Mouse (Mus musculus) inflammation-experienced regulatory T-cells, adult 6 months (primary cell): ENCODE results near the gene Il22ra2. TPM values are rescaled to one million over a fixed set of nuclear protein-coding genes. Genes with fewer than 3 reads are reported as not detected.
A peak's percentile ranks its signal among the peaks of the same experiment; 100 is the strongest.

Experiments
- ATAC-seq: one replicate; pipeline ENCODE4 v1.8.0; 2017
- polyA plus RNA-seq, 3 experiments: library from polyadenylated mRNA; unstranded; fragments of 100-300 nt; shearing (Covaris generic); gene quantifications; one replicate each; pipeline ENCODE4 v1.2.1; 2017

Gene Il22ra2
- polyA plus RNA-seq, result under 1 TPM in 1 of 3 experiments, not detected in 2; 0.38 TPM

GRCm38 (mm10) chr10:19621408-19622048 is at the start of gene Il22ra2:
TSS of gene Il22ra2 (plus strand) at chr10:19621998.
- no peak for ATAC-seq

DNA sequence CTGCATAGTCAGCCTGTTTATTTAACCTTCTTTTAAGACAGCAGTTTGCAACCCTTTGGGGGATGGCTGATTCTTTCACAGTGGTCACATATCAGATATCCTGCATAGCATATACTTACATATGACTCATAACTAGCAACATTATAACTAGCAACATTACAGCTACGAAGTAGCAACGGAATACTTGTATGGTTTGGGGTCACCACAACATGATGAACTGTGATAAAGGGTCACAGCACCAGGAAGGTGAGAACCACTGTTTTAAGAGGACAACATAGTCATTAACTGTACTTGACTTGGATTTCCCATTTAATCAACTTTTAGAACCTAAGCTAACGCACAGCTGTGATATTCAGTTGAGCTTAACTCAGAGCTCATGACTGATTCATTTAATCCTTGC is 44.2 kb upstream of the Il22ra2 start:
- ATAC-seq, result peak; percentile 39

- peak; percentile 81 for ATAC-seq
These were observed 43.8 kb upstream of the Il22ra2 start for GRCm38 (mm10) chr10:19578001-19578400.

GRCm38 (mm10) chr10:19578409-19578986 is 43.3 kb upstream of the Il22ra2 start:
- peak; percentile 33 for ATAC-seq

- ATAC-seq, result no peak
These were observed 41.1 kb upstream of the Il22ra2 start for GRCm38 (mm10) chr10:19580660-19581059.

- ATAC-seq, result peak; percentile 41
These were observed 39.8 kb upstream of the Il22ra2 start for GRCm38 (mm10) chr10:19581844-19582582.

DNA sequence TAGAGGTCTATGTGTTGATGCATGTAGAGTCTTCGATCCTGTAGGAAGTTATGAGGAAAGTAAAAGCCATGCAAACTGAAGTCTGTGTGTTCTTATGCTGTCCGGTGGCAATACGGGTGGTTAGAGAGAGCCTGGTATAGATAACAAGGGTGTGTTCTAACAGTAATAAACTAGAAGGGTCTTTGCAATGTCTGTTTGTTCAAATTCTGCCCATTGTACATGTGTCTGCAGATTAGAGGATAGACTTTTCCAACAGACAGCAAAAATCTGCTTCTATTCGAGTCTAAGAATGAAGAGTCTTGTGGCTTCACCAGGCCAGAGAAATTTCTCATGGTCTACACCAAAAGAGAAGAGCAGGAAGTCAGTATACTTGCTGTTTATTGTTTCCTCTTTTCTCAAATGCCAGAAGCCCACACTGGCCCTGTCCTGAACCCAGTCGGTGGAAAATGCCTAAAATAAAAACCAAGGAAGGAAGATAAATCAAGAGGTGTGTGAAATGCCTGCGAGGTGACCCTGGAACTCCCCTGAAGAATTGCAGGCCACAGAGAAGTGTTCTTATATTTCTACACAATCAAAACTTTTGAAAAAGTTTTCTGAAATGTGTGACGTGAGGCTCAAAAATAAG is 38.9 kb upstream of the Il22ra2 start:
- no peak for ATAC-seq

- ATAC-seq, result peak; percentile 60
These were observed 37.7 kb upstream of the Il22ra2 start for GRCm38 (mm10) chr10:19584064-19584463.

GRCm38 (mm10) chr10:19584846-19585245 is 37.0 kb upstream of the Il22ra2 start:
- no peak for ATAC-seq

- no peak for ATAC-seq
These were observed 35.9 kb upstream of the Il22ra2 start for GRCm38 (mm10) chr10:19585860-19586259.

DNA sequence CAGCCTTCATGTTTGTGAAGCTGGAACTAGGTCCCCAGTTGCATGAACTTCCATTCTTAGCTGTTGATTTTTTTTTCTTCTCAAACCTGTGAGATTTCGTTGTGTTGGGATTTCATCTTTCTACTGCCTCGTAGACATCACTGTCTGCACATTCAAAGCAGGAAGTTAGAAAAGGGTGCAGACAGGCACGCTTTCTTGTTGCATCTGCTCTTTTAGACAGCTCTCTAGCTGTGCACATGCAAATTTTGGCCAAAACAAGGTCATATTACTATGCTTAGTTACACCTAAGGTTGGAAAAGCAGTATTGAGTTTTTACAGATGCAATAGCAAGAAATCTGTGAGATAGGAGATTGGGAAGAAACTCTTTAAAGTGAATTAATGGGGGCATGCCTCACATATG is 34.5 kb upstream of the Il22ra2 start:
- no peak for ATAC-seq

- no peak for ATAC-seq
These were observed 32.2 kb upstream of the Il22ra2 start for GRCm38 (mm10) chr10:19589626-19590025.

DNA sequence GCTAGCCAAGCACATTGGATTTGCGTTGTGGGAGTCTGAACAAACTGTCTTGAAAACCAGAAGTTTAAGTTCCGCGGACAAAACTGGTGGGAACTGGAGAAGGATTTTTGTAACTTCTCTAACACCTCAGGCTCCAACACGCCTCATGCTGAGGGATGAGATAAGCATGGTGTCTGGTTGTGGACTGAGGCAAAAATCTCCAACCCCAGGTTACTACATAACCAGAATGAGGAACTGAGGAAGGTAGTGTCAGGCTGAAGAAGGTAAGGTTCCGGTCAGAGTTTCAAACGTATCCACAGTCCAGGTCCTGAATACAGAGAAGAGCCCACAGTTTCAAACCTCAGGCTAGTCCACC is 30.5 kb upstream of the Il22ra2 start:
- ATAC-seq, result peak; percentile 3

DNA sequence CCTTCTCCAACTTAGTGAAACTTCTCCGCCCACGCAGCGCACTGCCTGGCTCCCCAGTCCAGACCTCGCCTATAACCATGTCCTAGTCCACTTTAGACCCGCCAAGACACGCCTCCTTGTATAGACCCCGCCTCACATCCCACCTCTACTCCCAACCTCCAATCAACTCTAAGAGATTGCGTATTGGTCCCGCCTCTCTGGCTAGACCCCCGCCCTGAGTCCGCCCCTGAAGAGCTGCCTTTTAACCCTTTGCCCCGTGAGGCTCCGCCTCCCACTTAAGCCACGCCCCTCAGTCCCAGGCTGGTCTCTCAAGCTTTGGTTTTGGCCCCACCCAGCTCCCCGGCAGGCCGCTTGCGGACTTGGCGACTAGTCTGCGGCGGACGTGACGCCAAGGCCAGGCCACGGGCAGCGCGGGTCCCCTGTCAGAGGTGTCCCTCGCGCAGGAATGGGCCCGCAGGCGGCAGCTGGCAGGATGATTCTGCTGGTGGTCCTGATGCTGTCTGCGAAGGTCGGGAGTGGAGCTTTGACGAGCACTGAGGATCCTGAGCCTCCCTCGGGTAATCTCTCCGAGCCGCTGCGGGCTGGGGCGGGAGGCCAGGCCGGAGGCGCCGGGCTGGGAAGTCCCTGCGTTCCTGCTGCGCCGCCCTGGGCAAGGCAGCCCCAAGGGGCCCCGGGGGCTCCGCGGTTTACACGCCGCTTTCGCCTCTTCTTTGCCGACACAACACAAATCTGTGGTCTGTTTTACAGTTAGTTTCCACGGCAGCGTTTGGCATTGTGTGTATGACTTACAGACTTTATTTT is 30.0 kb upstream of the Il22ra2 start, which contains the start of gene Ifngr1:
TSS of gene Ifngr1 (plus strand) at position 309 of the 801 bp plus-strand sequence.
- peak; percentile 94 for ATAC-seq

GRCm38 (mm10) chr10:19592556-19592955 is 29.2 kb upstream of the Il22ra2 start:
- ATAC-seq, result no peak

GRCm38 (mm10) chr10:19593296-19593695 is 28.5 kb upstream of the Il22ra2 start:
- no peak for ATAC-seq

DNA sequence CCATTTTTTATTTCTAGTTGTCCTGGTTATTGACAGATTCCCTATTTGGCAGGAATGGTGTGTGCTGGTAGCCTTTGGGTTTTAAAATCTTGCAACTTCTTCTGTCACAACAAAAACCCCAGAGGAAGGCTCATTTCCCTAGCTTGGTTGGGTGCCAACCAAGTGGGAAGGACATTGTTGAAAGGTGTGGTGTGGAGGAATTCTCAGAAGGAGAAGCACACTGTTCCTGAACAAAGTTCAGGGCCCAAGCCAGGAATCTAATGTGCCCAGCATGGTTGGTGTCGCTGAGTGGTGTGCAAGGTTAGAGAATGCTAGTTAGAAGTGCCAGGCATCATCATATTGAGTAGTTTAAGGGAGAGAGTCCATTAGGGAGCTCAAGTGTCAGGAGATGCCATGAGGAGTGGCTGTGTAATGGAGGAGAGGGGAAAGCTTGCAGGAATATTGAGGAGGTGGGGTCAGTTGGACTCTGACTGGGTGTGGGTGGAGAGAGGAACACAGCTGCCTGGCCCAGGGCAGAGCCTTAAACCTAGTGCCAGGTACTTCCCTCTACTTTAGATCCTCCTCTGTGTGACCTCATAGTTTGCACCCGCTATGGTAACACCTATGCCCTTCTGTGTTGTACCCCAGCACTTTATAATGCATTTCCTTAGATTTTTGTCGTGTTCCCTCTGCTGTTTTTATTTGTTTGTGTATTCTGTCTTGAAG is 27.4 kb upstream of the Il22ra2 start:
- no peak for ATAC-seq

- ATAC-seq, result no peak
These were observed 24.9 kb upstream of the Il22ra2 start for GRCm38 (mm10) chr10:19596866-19597265.

DNA sequence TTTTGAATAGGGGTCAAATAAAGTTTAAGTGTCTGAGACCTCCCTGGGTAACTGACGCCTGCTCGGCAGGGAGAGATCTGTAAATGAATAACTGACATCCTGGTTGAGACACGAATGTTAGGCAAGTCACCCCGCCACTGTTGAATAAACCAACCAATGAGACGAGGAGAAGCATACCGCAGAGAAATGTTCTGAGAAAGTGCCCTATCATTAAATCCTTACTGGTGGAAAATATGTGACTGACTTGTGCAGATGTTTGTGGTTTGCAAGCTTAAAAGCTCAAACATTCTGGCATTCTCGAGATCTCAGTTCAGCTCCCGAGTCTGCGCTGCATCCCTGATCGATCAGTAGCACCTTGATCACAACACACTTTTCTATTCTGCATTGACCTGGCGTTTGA is 23.7 kb upstream of the Il22ra2 start:
- peak; percentile 84 for ATAC-seq

DNA sequence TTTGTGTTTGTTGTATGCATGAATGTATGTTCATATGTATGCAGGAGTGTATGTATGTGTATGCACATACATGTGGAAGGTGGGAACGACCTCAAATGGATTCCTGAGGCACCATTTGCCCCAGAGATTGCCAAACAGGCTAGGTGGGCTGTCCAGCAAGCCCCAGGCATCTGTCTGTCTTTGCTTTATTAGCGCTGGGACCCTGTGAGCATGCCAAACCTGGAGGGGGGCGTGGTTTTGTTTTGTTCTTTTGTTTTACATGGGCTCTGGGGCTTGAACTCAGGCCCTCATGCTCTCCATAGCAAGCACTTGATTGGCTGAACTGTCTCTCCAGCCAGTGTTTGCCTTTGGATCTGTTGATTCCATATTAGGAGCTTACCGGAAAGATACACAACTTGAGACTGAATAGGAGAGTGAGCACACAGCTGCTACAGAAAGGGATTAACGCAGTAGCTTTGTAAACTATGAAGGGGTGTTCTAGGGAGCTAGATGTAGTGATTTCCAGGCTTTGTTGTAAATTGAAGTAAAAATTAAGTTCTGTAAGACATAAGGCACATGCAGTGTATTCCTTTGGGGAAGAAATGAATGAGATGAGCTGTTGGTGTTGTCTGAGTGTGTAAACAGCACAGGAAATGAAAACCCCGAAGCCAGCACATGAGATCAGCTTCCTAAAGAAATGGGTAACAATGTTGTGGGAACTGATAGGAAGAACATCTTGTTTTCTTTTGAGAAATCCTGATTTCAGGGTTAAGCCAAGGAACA is 22.3 kb upstream of the Il22ra2 start:
- no peak for ATAC-seq

DNA sequence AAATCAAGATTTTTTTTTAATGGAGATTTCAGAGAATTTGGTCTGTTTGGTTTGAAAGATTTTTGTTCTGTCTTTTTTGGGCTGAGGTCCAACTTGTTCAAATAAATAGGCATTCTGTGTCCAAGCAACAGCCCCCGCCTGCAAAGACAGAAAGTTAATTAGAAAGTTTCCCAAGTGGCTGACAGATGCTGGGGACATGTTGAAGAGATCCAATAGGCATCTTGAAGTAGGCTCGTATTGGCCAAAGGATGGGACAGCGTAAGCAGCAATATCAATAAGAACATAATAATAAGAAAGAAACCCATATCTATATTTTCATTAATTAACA is 21.7 kb upstream of the Il22ra2 start:
- ATAC-seq, result no peak
